Mouse (Mus musculus) kidney, adult 2 months (tissue): ENCODE measurements at regions not wholly inside any gene's neighbourhood (a gene's known extent, or its start where the extent isn't known, plus 50 kb on each side); places are given as distances from the start of the nearest gene placed in this dataset.

ENCODE experiments used
- DNase-seq: peaks from one replicate; pipeline ENCODE4 v3.0.0; 2021
- H3K27ac ChIP-seq: fragments of 200-500 bp; 2 replicates; pipeline ENCODE4 v1.5.1; 2012; ENCODE audit warnings: low read depth, low read length, control low read depth, inconsistent platforms; ENCODE audit not compliant: insufficient read depth
- H3K27me3 ChIP-seq: fragments of 200-500 bp; replicated peaks from 2 replicates; pipeline ENCODE4 v1.6.1; 2012; ENCODE audit warnings: mild to moderate bottlenecking, moderate library complexity, low read length, inconsistent platforms; ENCODE audit not compliant: control insufficient read depth, insufficient read depth
- H3K36me3 ChIP-seq: fragments of 200-500 bp; 2 replicates; pipeline ENCODE4 v1.6.1; 2012; ENCODE audit warnings: mild to moderate bottlenecking, moderate library complexity, low read length, inconsistent platforms; ENCODE audit not compliant: control insufficient read depth, insufficient read depth
- H3K4me1 ChIP-seq: fragments of 200-500 bp; 2 replicates; pipeline ENCODE4 v1.6.1; 2011; ENCODE audit warnings: low read length; ENCODE audit not compliant: control insufficient read depth, insufficient read depth
- H3K4me3 ChIP-seq: fragments of 200-500 bp; 2 replicates; pipeline ENCODE4 v1.5.1; 2011; ENCODE audit warnings: mild to moderate bottlenecking, low read depth, low read length, control low read depth; ENCODE audit not compliant: insufficient read depth
- CTCF ChIP-seq: fragments of 200-500 bp; conservative IDR thresholded peaks from 2 replicates; pipeline ENCODE4 v1.5.1; 2011; ENCODE audit warnings: low read depth, mild to moderate bottlenecking, control low read depth, low read length, moderate library complexity, mixed read lengths; ENCODE audit not compliant: insufficient read depth, insufficient read length
- POLR2A ChIP-seq: fragments of 200-500 bp; IDR thresholded peaks from one replicate; pipeline ENCODE4 v1.6.1; 2011; ENCODE audit warnings: low read depth, low read length, control low read depth
- WGBS: fragments of 180-500 bp; shearing (Covaris S2); methylation state at CpG from one replicate; pipeline ENCODE4 v1.1.7; 2018; 5-methylcytosine and 5-hydroxymethylcytosine counted together

GRCm38 (mm10) chr5:21136081-21136480 lies 50.0 kb upstream of the Gsap start:
- Histone ChIP-seq H3K27ac (no peak overlapping the region), H3K4me3 (no peak overlapping the region), H3K36me3 (no peaks in the 10 kb centered on the region), H3K4me1 (no peaks in the 10 kb centered on the region), H3K27me3 (no peaks in the 10 kb centered on the region)
- TF ChIP-seq CTCF (no peak), POLR2A (no peak)
- DNase-seq = peak; percentile 9
- 48% methylated on average over 3 of the region's 3 CpGs for WGBS
